Mouse (Mus musculus) forebrain, embryonic 16.5 days (tissue): ENCODE data around the gene Abca4. TPM values are rescaled to one million over a fixed set of nuclear protein-coding genes. Genes with fewer than 3 reads are reported as not detected.

Experiments
- polyA plus RNA-seq: library from polyadenylated mRNA; unstranded; fragments of >200 nt; fragmentation: Nextera tagmentation; extraction: Ambion mirVana; gene quantifications from 2 replicates; pipeline ENCODE4 v1.2.1, GENCODE M21; 2015

Gene Abca4
- polyA plus RNA-seq, 1 experiment from 2014 or later = 0.70 TPM

Other genes with a start within 250 kb of the Abca4 start
- 72.8 and 75.1 TPM in 2 replicates for gene Abcd3, start 229.1 kb upstream of the Abca4 start, polyA plus RNA-seq
- gene Arhgap29, start 91.9 kb upstream of the Abca4 start, polyA plus RNA-seq = 18.3 and 27.8 TPM in 2 replicates
- gene Gclm, start 201.1 kb downstream of the Abca4 start, polyA plus RNA-seq = 51.2 TPM in 2 replicates
- 51.9 and 59.4 TPM in 2 replicates for gene Dnttip2, start 229.9 kb downstream of the Abca4 start, polyA plus RNA-seq
- 5.3 and 5.6 TPM in 2 replicates for gene Bcar3, start 249.7 kb downstream of the Abca4 start, polyA plus RNA-seq